Mouse (Mus musculus): Measurements from ENCODE around the gene Adck1. TPM values are rescaled to one million over a fixed set of nuclear protein-coding genes. Genes with fewer than 3 reads are reported as not detected.

Gene Adck1
- polyA plus RNA-seq, 1 experiment from 2014 or later = 11.2 TPM

DNA sequence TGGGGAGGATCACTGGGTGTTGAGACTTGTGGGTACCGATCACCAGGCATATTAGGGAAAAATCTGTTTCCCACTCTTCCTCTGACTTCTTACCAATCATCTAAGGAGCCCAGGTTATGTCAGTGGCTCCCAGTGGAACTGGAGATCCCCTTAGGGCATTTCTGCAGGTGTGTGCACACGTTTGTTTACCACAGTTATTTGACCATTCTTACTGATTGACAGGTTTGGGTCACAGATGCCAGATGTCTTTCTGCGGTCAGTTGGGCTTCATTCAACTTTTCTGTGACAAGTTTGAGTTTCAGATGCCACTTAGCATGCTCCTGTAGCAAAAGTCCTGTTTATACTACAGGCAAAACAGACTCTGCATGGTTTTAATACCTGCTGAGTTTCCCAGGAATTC lies 112.5 kb downstream of the Adck1 start:
- 72% methylated on average over 3 of the region's 3 CpGs for WGBS
- DNase-seq (ENCODE audit: low spot score) (no peak), ATAC-seq (ENCODE audit: low FRiP score) (no peak)
- Histone ChIP-seq H3K27ac (ENCODE audit: low read depth, low read length) (no peak overlapping the region), H3K4me2 (replicated peaks; ENCODE audit: low read depth, low read length) (no peak overlapping the region), H3K27me3 (ENCODE audit: control insufficient read depth, insufficient read depth, low read length) (no peaks in the 10 kb centered on the region), H3K4me3 (ENCODE audit: low read depth, low read length) (no peak overlapping the region), H3K36me3 (ENCODE audit: control insufficient read depth, insufficient read depth, low read length) (no peaks in the 10 kb centered on the region), H3K4me1 (replicated peaks; ENCODE audit: control insufficient read depth, insufficient read depth, low read length) (no peaks in the 10 kb centered on the region), H3K9ac (ENCODE audit: low read depth, low read length) (no peak overlapping the region), H3K9me3 (ENCODE audit: control insufficient read depth, low read length) (no peaks in the 10 kb centered on the region)

DNA sequence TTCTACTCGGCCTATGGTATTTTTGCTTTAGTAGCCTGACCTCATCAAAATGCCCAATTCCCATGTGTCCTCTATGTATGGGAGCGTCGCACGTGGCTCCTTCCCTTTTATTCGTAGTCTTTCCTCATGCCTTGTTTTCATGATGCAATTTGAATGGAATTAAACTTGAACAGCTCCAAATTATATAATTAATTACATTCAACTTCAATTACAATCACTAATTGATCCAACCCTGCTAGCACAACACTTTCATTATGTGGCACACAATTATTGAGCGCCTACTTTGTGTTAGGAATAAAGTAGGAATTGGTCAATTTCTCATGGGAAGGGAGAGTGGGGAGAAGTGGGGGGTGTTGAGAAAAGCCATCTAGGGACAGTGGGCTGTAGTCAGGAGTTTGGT lies 113.4 kb downstream of the Adck1 start:
- no peaks in the 10 kb centered on the region for H3K27me3 ChIP-seq (ENCODE audit: control insufficient read depth, insufficient read depth, low read length)
- H3K27ac ChIP-seq (ENCODE audit: low read depth, low read length) = no peak overlapping the region
- no peak for ATAC-seq (ENCODE audit: low FRiP score)
- no peak overlapping the region for H3K9ac ChIP-seq (ENCODE audit: low read depth, low read length)
- H3K4me3 ChIP-seq (ENCODE audit: low read depth, low read length) = no peak overlapping the region
- no peak overlapping the region for H3K4me2 ChIP-seq (replicated peaks; ENCODE audit: low read depth, low read length)
- H3K9me3 ChIP-seq (ENCODE audit: control insufficient read depth, low read length) = no peaks in the 10 kb centered on the region
- no peaks in the 10 kb centered on the region for H3K36me3 ChIP-seq (ENCODE audit: control insufficient read depth, insufficient read depth, low read length)
- WGBS = 84% methylated on average over 6 of the region's 6 CpGs
- no peak for DNase-seq (ENCODE audit: low spot score)
- no peaks in the 10 kb centered on the region for H3K4me1 ChIP-seq (replicated peaks; ENCODE audit: control insufficient read depth, insufficient read depth, low read length)

DNA sequence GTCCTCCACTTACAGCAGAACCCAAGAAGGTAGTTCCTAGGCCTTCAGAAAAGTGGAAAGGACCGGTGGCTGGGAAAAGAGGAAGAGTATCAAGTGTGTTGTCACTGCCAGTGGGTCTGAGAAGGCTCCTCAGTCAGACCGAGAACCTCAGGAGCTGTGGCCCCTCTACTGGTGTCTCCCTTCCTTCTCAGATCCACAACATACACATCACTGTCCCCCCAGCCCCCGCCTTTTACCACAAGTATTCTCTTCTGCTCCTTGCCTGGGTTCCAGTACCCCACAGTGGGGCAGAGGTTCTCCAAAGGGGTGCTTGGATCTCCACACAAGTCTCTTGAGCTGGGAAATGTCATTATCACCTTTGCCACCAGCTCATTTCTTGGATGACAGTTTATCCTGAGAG lies 115.5 kb downstream of the Adck1 start:
- 79% methylated on average over 3 of the region's 3 CpGs for WGBS
- Histone ChIP-seq H3K27ac (ENCODE audit: low read depth, low read length) (no peak overlapping the region), H3K36me3 (ENCODE audit: control insufficient read depth, insufficient read depth, low read length) (no peaks in the 10 kb centered on the region), H3K4me3 (ENCODE audit: low read depth, low read length) (no peak overlapping the region), H3K27me3 (ENCODE audit: control insufficient read depth, insufficient read depth, low read length) (no peaks in the 10 kb centered on the region), H3K9ac (ENCODE audit: low read depth, low read length) (no peak overlapping the region), H3K4me1 (replicated peaks; ENCODE audit: control insufficient read depth, insufficient read depth, low read length) (no peaks in the 10 kb centered on the region), H3K9me3 (ENCODE audit: control insufficient read depth, low read length) (no peaks in the 10 kb centered on the region), H3K4me2 (replicated peaks; ENCODE audit: low read depth, low read length) (no peak overlapping the region)
- no peak for ATAC-seq (ENCODE audit: low FRiP score)
- DNase-seq (ENCODE audit: low spot score) = no peak

DNA sequence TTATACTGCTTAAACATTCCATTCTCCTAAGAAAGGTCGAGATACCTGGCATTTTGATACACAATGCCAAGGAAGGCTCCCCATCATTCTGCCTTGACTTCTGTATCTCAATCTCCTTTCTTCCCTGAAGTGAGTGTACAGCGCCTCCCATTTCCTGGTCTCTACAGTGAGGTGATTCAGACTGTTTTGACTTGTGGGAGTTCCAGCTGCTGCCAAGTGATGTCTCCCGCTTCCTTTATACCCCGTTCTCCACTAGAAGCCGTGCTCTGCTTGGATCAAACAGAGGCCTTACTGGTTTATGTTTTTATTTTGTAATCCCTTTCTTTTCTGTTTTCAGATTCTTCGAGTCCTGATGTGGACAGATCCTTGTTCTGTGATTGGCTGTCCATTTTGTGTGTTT lies 116.3 kb downstream of the Adck1 start:
- Histone ChIP-seq H3K4me1 (replicated peaks; ENCODE audit: control insufficient read depth, insufficient read depth, low read length) (no peaks in the 10 kb centered on the region), H3K27me3 (ENCODE audit: control insufficient read depth, insufficient read depth, low read length) (no peaks in the 10 kb centered on the region), H3K36me3 (ENCODE audit: control insufficient read depth, insufficient read depth, low read length) (no peaks in the 10 kb centered on the region), H3K27ac (ENCODE audit: low read depth, low read length) (no peak overlapping the region), H3K4me2 (replicated peaks; ENCODE audit: low read depth, low read length) (no peak overlapping the region), H3K9me3 (ENCODE audit: control insufficient read depth, low read length) (no peaks in the 10 kb centered on the region), H3K9ac (ENCODE audit: low read depth, low read length) (no peak overlapping the region), H3K4me3 (ENCODE audit: low read depth, low read length) (no peak overlapping the region)
- WGBS = 88% methylated on average over 6 of the region's 6 CpGs
- no peak for ATAC-seq (ENCODE audit: low FRiP score)
- no peak for DNase-seq (ENCODE audit: low spot score)

DNA sequence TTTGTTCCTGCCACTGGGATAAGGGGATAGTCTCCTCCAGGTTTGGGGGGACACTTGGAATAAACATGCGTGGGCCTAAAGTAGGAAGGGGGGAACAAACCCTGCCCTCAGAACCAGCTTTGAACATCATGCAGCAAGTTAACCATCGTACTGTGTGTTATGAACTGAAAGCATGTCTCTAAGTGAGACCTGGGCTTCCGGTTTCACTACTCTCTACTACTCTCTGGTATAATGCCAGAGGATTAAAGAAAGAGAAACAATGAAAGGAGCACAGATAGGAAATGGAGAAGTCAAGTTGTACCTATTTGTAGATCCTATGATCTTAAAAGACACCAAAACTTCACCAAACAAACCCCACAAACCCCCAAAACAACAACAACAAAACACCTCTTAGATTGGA lies 121.3 kb downstream of the Adck1 start:
- DNase-seq (ENCODE audit: low spot score) (no peak), ATAC-seq (ENCODE audit: low FRiP score) (no peak)
- Histone ChIP-seq H3K9ac (ENCODE audit: low read depth, low read length) (no peak overlapping the region), H3K4me2 (replicated peaks; ENCODE audit: low read depth, low read length) (no peak overlapping the region), H3K27ac (ENCODE audit: low read depth, low read length) (no peak overlapping the region), H3K4me1 (replicated peaks; ENCODE audit: control insufficient read depth, insufficient read depth, low read length) (no peaks in the 10 kb centered on the region), H3K9me3 (ENCODE audit: control insufficient read depth, low read length) (no peaks in the 10 kb centered on the region), H3K36me3 (ENCODE audit: control insufficient read depth, insufficient read depth, low read length) (no peaks in the 10 kb centered on the region), H3K4me3 (ENCODE audit: low read depth, low read length) (no peak overlapping the region), H3K27me3 (ENCODE audit: control insufficient read depth, insufficient read depth, low read length) (no peaks in the 10 kb centered on the region)
- 95% methylated on average over 3 of the region's 3 CpGs for WGBS

DNA sequence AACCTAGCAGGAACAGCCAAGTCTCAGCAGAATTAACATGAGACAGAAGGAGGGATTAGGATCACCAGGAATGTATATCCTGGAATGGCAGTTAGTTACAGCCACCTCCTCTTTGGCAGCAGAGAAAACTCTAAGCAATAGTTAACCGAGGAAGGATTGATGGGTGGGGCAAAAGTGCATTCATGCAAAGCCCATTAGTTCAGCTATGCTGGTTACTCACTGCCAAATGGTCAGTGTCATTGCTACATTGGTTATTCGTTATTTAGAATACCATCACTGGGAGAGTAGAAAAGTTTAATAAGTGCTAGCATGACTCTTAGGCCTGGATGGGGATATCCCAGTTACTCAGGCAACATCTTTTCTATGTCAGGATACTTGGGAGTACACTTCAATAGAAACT lies 130.5 kb downstream of the Adck1 start:
- Histone ChIP-seq H3K9me3 (ENCODE audit: control insufficient read depth, low read length) (no peaks in the 10 kb centered on the region), H3K36me3 (ENCODE audit: control insufficient read depth, insufficient read depth, low read length) (no peaks in the 10 kb centered on the region), H3K27ac (ENCODE audit: low read depth, low read length) (no peak overlapping the region), H3K4me2 (replicated peaks; ENCODE audit: low read depth, low read length) (no peak overlapping the region), H3K27me3 (ENCODE audit: control insufficient read depth, insufficient read depth, low read length) (no peaks in the 10 kb centered on the region), H3K4me1 (replicated peaks; ENCODE audit: control insufficient read depth, insufficient read depth, low read length) (no peaks in the 10 kb centered on the region), H3K9ac (ENCODE audit: low read depth, low read length) (no peak overlapping the region), H3K4me3 (ENCODE audit: low read depth, low read length) (no peak overlapping the region)
- 81% methylated on average over 2 of the region's 2 CpGs for WGBS
- DNase-seq (ENCODE audit: low spot score) = no peak
- ATAC-seq (ENCODE audit: low FRiP score) = no peak

Other genes with a start within 250 kb of the Adck1 start
- gene Gm10436, start 178.4 kb upstream of the Adck1 start, polyA plus RNA-seq (2014; fragmentation: Nextera tagmentation; extraction: Ambion mirVana) = not detected in 2 replicates
- not detected in 2 replicates for gene Gm8332, start 110.5 kb upstream of the Adck1 start, polyA plus RNA-seq (2014; fragmentation: Nextera tagmentation; extraction: Ambion mirVana)
- not detected in 2 replicates for gene Gm5662, start 86.1 kb upstream of the Adck1 start, polyA plus RNA-seq (2014; fragmentation: Nextera tagmentation; extraction: Ambion mirVana)
- gene Gm5039, start 36.5 kb upstream of the Adck1 start, polyA plus RNA-seq (2014; fragmentation: Nextera tagmentation; extraction: Ambion mirVana) = not detected in 2 replicates